Mouse (Mus musculus) embryonic fibroblast, embryonic 13.5 days (primary cell): ENCODE results near the gene Taf6.

Experiments
- CTCF ChIP-seq: IDR thresholded peaks from 2 replicates; pipeline ENCODE4 v1.5.1; 2011; ENCODE audit warnings: mild to moderate bottlenecking, control low read depth, low read length, moderate library complexity, borderline replicate concordance; ENCODE audit not compliant: insufficient read depth
- POLR2A ChIP-seq: IDR thresholded peaks from 2 replicates; pipeline ENCODE4 v1.6.1; 2011; ENCODE audit warnings: low read depth, mild to moderate bottlenecking, control low read depth, low read length, moderate library complexity

GRCm38 (mm10) chr5:138195463-138195862 lies 8.2 kb upstream of the Taf6 start:
- no peak for TF ChIP-seq CTCF
- no peak for TF ChIP-seq POLR2A
